Mouse (Mus musculus): ENCODE measurements around the gene Cir1. TPM values are rescaled to one million over a fixed set of nuclear protein-coding genes. Genes with fewer than 3 reads are reported as not detected.

Cir1 gene
- total RNA-seq (2014; rRNA removed) (2.4 and 3.3 TPM in 2 replicates), polyA plus RNA-seq (2015; fragmentation: Nextera tagmentation; extraction: Ambion mirVana) (25.2 and 31.5 TPM in 2 replicates)

- DNase-seq (ENCODE audit: low spot score) (peak; percentile 99), ATAC-seq (peak; percentile 98)
- Histone ChIP-seq H3K4me2 (ENCODE audit: low read depth, low read length) (peak within 1 kb of the TSS; percentile 94), H3K27me3 (ENCODE audit: insufficient read depth, low read length) (no peaks in the 10 kb centered on the region), H3K27ac (peak within 1 kb of the TSS; percentile 71), H3K4me3 (ENCODE audit: low read length) (peak within 1 kb of the TSS; percentile 87), H3K9me3 (ENCODE audit: low read length) (no peaks in the 10 kb centered on the region), H3K36me3 (ENCODE audit: insufficient read depth, low read length) (peaks cover 16% of the 10 kb centered on the region), H3K4me1 (ENCODE audit: insufficient read depth, low read length) (0 out of 2 replicates have a peak, but pooled peaks cover 4% of the 10 kb centered on the region), H3K9ac (replicated peaks; ENCODE audit: low read length) (peak within 1 kb of the TSS; percentile 64)
- TF ChIP-seq CTCF (IDR thresholded peaks at IDR 0.05; ENCODE audit: low read depth): no peak
- under 1% methylated on average over 64 of the region's 64 CpGs for WGBS
These were observed at the start of gene Cir1, which contains the start of gene Scrn3 for GRCm38 (mm10) chr2:73312152-73313116. TSS of gene Cir1 (minus strand) at chr2:73312701. TSS of gene Scrn3 (plus strand) at chr2:73312601.

DNA sequence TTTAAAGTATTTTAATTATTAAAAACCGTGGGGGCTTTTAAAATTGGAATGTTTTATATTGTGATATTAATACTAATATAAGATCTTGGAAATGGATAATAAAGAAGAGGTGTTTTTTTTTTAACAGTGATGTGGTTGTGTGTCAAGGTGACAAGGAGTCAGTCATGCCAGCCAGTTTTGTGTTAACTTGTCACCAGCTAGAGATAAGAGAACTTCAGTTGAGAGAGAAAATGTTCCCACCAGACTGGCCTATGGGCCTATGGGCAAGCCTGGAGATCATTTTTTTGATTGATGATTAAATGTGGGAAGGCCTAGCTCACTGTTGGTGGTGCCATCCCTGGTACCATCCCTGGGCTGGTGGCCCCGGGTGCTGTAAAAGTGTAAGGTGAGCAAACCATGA, 48.0 kb upstream of the Cir1 start:
- Histone ChIP-seq H3K4me1 (ENCODE audit: insufficient read depth, low read length) (no peaks in the 10 kb centered on the region), H3K4me3 (ENCODE audit: low read length) (no peak overlapping the region), H3K9ac (replicated peaks; ENCODE audit: low read length) (no peak overlapping the region), H3K27me3 (ENCODE audit: insufficient read depth, low read length) (no peaks in the 10 kb centered on the region), H3K4me2 (ENCODE audit: low read depth, low read length) (no peak overlapping the region), H3K27ac (no peak overlapping the region), H3K36me3 (ENCODE audit: insufficient read depth, low read length) (0 out of 2 replicates have a peak, but pooled peaks cover 3% of the 10 kb centered on the region), H3K9me3 (ENCODE audit: low read length) (no peaks in the 10 kb centered on the region)
- ATAC-seq (no peak), DNase-seq (ENCODE audit: low spot score) (no peak)
- TF ChIP-seq CTCF (IDR thresholded peaks at IDR 0.05; ENCODE audit: low read depth): no peak
- WGBS: 82% methylated on average over 2 of the region's 2 CpGs

DNA sequence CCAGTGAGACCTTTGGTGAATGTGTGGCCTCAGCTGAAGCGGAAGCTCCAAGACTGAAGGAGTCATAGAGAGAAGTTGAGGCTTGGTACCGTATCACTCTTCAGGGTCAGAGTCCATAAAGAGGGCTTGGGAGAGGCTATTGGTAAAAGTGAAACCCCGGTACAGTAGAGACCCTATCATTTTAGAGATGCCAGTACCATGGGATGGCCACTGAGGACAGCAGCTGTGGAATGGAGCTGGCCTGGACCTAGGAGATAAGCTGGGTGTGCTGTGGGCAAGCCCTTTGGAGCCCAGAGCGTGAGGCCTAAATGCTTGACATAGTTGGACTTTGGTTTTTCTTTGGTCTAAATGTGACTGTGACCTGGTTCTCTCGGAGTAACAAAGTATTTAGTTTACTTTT, 47.4 kb upstream of the Cir1 start:
- 92% methylated on average over 5 of the region's 5 CpGs for WGBS
- Histone ChIP-seq H3K27ac (no peak overlapping the region), H3K36me3 (ENCODE audit: insufficient read depth, low read length) (0 out of 2 replicates have a peak, but pooled peaks cover 3% of the 10 kb centered on the region), H3K4me2 (ENCODE audit: low read depth, low read length) (no peak overlapping the region), H3K9ac (replicated peaks; ENCODE audit: low read length) (no peak overlapping the region), H3K9me3 (ENCODE audit: low read length) (no peaks in the 10 kb centered on the region), H3K4me1 (ENCODE audit: insufficient read depth, low read length) (no peaks in the 10 kb centered on the region), H3K27me3 (ENCODE audit: insufficient read depth, low read length) (no peaks in the 10 kb centered on the region), H3K4me3 (ENCODE audit: low read length) (no peak overlapping the region)
- ATAC-seq (no peak), DNase-seq (ENCODE audit: low spot score) (no peak)
- no peak for TF ChIP-seq CTCF (IDR thresholded peaks at IDR 0.05; ENCODE audit: low read depth)

GRCm38 (mm10) chr2:73357004-73357403, 44.5 kb upstream of the Cir1 start:
- 0 out of 2 replicates have a peak overlapping the region, but pooled peaks have one; percentile 18 for H3K4me2 ChIP-seq (ENCODE audit: low read depth, low read length)
- H3K4me3 ChIP-seq (ENCODE audit: low read length): no peak overlapping the region
- 0 out of 2 replicates have a peak, but pooled peaks cover 3% of the 10 kb centered on the region for H3K36me3 ChIP-seq (ENCODE audit: insufficient read depth, low read length)
- no peaks in the 10 kb centered on the region for H3K9me3 ChIP-seq (ENCODE audit: low read length)
- TF ChIP-seq CTCF (IDR thresholded peaks at IDR 0.05; ENCODE audit: low read depth): no peak
- ATAC-seq (no peak), DNase-seq (ENCODE audit: low spot score) (no peak)
- H3K4me1 ChIP-seq (ENCODE audit: insufficient read depth, low read length): no peaks in the 10 kb centered on the region
- H3K27me3 ChIP-seq (ENCODE audit: insufficient read depth, low read length): no peaks in the 10 kb centered on the region
- no peak overlapping the region for H3K9ac ChIP-seq (replicated peaks; ENCODE audit: low read length)
- 70% methylated on average over 18 of the region's 18 CpGs for WGBS
- H3K27ac ChIP-seq: no peak overlapping the region

DNA sequence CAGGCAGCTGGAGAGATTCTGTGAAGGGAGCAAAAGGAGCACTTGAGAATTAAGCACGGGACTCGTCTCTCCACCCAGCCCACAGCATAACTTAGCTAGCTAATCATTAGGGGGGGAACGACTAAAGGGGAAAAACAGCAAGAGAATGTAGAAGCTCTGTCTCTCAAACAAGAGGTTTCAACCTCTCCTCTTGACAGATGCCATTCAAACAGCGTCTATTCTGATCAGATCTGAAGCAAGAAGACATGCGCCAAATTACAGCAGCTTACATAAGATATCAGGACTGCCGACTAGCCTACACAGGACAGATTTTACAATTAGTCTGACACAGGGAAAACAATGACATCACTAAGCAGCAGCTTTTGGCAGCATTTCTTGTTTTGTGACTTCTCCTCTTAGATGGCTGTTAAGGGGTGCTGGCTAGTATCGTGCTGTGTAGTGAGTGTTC, 39.5 kb upstream of the Cir1 start:
- Histone ChIP-seq H3K4me3 (ENCODE audit: low read length) (no peak overlapping the region), H3K27ac (no peak overlapping the region), H3K9me3 (ENCODE audit: low read length) (no peaks in the 10 kb centered on the region), H3K4me2 (ENCODE audit: low read depth, low read length) (no peak overlapping the region), H3K4me1 (ENCODE audit: insufficient read depth, low read length) (no peaks in the 10 kb centered on the region), H3K36me3 (ENCODE audit: insufficient read depth, low read length) (0 out of 2 replicates have a peak, but pooled peaks cover 1% of the 10 kb centered on the region), H3K27me3 (ENCODE audit: insufficient read depth, low read length) (no peaks in the 10 kb centered on the region), H3K9ac (replicated peaks; ENCODE audit: low read length) (no peak overlapping the region)
- DNase-seq (ENCODE audit: low spot score) (peak; percentile 33), ATAC-seq (no peak)
- TF ChIP-seq CTCF (IDR thresholded peaks at IDR 0.05; ENCODE audit: low read depth): no peak
- WGBS: 40% methylated on average over 7 of the region's 7 CpGs

DNA sequence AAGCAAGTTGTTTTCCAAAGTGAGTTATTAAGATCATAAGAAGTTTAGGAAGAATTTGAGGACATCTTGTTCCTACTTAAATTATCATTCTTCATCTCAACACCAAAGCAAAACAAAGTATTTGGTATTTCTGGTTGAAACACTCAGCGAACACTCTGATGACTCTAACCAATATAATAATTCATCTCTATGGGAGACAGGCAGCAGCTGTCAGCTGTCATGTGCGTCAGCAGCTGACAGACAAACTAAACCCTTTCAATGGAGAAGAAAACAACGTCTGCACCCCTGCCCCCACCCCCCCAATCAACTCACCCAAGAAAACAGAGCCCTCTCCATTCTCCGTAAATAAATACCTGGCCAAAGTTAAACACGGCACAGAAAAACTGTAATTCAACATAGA, 39.0 kb upstream of the Cir1 start:
- DNase-seq (ENCODE audit: low spot score): no peak
- no peaks in the 10 kb centered on the region for H3K36me3 ChIP-seq (ENCODE audit: insufficient read depth, low read length)
- TF ChIP-seq CTCF (IDR thresholded peaks at IDR 0.05; ENCODE audit: low read depth): no peak

More for the DNA sequence above, 39.0 kb upstream of the Cir1 start:
- no peak overlapping the region for H3K9ac ChIP-seq (replicated peaks; ENCODE audit: low read length)
- no peaks in the 10 kb centered on the region for H3K27me3 ChIP-seq (ENCODE audit: insufficient read depth, low read length)
- no peak overlapping the region for H3K4me2 ChIP-seq (ENCODE audit: low read depth, low read length)
- H3K9me3 ChIP-seq (ENCODE audit: low read length): no peaks in the 10 kb centered on the region
- no peak overlapping the region for H3K27ac ChIP-seq
- WGBS: 44% methylated on average over 5 of the region's 5 CpGs
- no peaks in the 10 kb centered on the region for H3K4me1 ChIP-seq (ENCODE audit: insufficient read depth, low read length)
- ATAC-seq: no peak
- H3K4me3 ChIP-seq (ENCODE audit: low read length): no peak overlapping the region

Data from hindbrain, postnatal 0 days (tissue).